Mouse (Mus musculus) heart, embryonic 15.5 days (tissue): ENCODE data around the gene Smim10l1. TPM values are rescaled to one million over a fixed set of nuclear protein-coding genes. Genes with fewer than 3 reads are reported as not detected.
A peak's percentile ranks its signal among the peaks of the same experiment; 100 is the strongest.

ENCODE experiments used
- ATAC-seq: fragments of 200-750 bp; cut with Nextera tagmentation; replicated peaks from 2 replicates; pipeline ENCODE4 v1.8.0; 2017; ENCODE audit warnings: low read depth, moderate TSS enrichment; ENCODE audit not compliant: insufficient number of reproducible peaks, insufficient read depth, low FRiP score
- H3K27ac ChIP-seq: fragments of 300-500 bp; sonication (generic); 2 replicates; pipeline ENCODE4 v1.5.1; 2015; ENCODE audit warnings: mild to moderate bottlenecking, inconsistent platforms
- H3K27me3 ChIP-seq: fragments of 300-500 bp; sonication (generic); 2 replicates; pipeline ENCODE4 v1.6.1; 2015; ENCODE audit warnings: inconsistent platforms
- H3K36me3 ChIP-seq: fragments of 300-500 bp; sonication (generic); 2 replicates; pipeline ENCODE4 v1.6.1; 2015; ENCODE audit warnings: mild to moderate bottlenecking, inconsistent platforms
- H3K4me1 ChIP-seq: fragments of 300-500 bp; sonication (generic); replicated peaks from 2 replicates; pipeline ENCODE4 v1.6.1; 2015; ENCODE audit warnings: inconsistent platforms
- H3K4me2 ChIP-seq: fragments of 300-500 bp; sonication (generic); 2 replicates; pipeline ENCODE4 v1.6.1; 2015; ENCODE audit warnings: inconsistent platforms, mild to moderate bottlenecking, moderate library complexity
- H3K4me3 ChIP-seq: fragments of 300-500 bp; sonication (generic); 2 replicates; pipeline ENCODE4 v1.5.1; 2015; ENCODE audit warnings: mild to moderate bottlenecking, inconsistent platforms
- H3K9ac ChIP-seq: fragments of 300-500 bp; sonication (generic); 2 replicates; pipeline ENCODE4 v1.6.1; 2015; ENCODE audit warnings: mild to moderate bottlenecking, inconsistent platforms
- H3K9me3 ChIP-seq: fragments of 300-500 bp; sonication (generic); replicated peaks from 2 replicates; pipeline ENCODE4 v1.6.1; 2016; ENCODE audit warnings: inconsistent platforms
- WGBS: fragments of 180-500 bp; shearing (Covaris S2); methylation state at CpG from one replicate; pipeline ENCODE4 v1.1.7; 2015; ENCODE audit warnings: mixed read lengths; 5-methylcytosine and 5-hydroxymethylcytosine counted together
- polyA plus RNA-seq: library from polyadenylated mRNA; unstranded; fragments of >200 nt; fragmentation: Nextera tagmentation; extraction: Ambion mirVana; gene quantifications from 2 replicates; pipeline ENCODE4 v1.2.1, GENCODE M21; 2015

The Smim10l1 gene
- 56.1 and 69.9 TPM in 2 replicates for polyA plus RNA-seq

DNA sequence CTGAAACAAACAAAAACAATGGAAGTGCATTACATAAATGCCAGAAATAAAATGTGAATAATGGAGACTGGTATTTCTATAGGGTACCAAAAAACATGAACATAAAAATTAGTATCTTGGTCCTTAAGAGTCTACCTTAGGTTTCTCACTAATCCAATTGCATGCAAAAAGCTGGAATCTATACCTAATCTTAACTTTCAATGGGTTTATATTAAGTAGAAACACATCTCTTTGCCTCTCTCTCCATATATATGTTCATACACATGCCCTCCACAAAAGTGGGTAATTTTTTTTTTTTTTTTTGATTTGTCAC lies at the start of gene Smim10l1:
Gene Smim10l1 (plus strand): TSS at position 301 of the 313 bp plus-strand sequence.
- H3K9ac ChIP-seq: peak within 1 kb of the TSS; percentile 96
- peaks cover 5% of the 10 kb centered on the region; the same call in 1 of the 2 replicates for H3K36me3 ChIP-seq
- ATAC-seq: no peak
- H3K27ac ChIP-seq: peak within 1 kb of the TSS; percentile 97
- H3K4me1 ChIP-seq: peaks cover 4% of the 10 kb centered on the region; the same call in 1 of the 2 replicates
- H3K4me3 ChIP-seq: peak within 1 kb of the TSS; percentile 68
- H3K4me2 ChIP-seq: peak within 1 kb of the TSS; percentile 69
- no peaks in the 10 kb centered on the region for H3K27me3 ChIP-seq
- no peaks in the 10 kb centered on the region for H3K9me3 ChIP-seq

DNA sequence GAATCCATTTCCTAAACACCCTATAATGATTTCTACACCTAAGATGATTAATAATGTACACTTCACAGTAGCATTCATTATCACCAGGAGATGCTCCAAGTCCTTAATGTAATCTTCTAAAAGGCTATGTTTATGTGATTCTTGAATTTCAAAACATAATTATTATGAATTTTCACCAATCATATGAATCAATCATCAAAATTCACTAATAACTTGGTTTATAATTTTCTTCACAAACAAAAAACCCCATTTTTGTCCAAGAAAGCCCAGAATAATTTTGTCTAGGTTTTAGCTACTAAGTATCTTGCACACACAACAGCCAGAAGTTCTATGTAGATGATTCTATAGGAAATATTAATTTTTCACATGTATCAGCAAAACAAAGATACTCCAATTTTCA lies 49.0 kb upstream of the Smim10l1 start, which contains the start of gene Tas2r140:
Gene Tas2r140 (minus strand): TSS at position 101 of the 400 bp plus-strand sequence.
- Histone ChIP-seq H3K27ac (no peak within 1 kb of the TSS), H3K27me3 (no peaks in the 10 kb centered on the region), H3K9me3 (no peaks in the 10 kb centered on the region), H3K4me3 (no peak within 1 kb of the TSS), H3K9ac (no peak within 1 kb of the TSS), H3K36me3 (no peaks in the 10 kb centered on the region), H3K4me1 (no peaks in the 10 kb centered on the region), H3K4me2 (no peak within 1 kb of the TSS)
- no peak for ATAC-seq

DNA sequence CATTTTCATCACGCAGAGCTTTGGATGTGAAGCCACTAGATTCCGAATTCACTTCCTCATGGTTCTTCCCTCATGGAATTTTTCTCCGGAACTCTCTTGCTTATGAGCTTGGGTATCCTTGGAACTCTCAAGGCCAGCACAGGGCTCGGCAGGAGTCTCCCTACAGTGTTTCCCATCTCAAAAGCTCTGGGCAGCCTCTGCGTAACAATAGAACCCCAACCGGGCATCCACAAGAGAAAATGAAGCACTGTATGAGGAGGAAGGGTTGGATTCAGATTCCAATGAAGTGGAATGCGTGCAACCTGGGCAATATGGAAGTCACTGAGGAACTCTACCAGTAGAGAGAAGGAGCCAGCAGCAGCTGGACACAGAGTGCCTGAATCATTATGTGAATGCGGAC lies 12.5 kb upstream of the Smim10l1 start:
- Histone ChIP-seq H3K36me3 (no peaks in the 10 kb centered on the region), H3K4me1 (no peaks in the 10 kb centered on the region), H3K9ac (no peak overlapping the region), H3K4me3 (no peak overlapping the region), H3K4me2 (no peak overlapping the region), H3K27me3 (no peaks in the 10 kb centered on the region), H3K9me3 (no peaks in the 10 kb centered on the region), H3K27ac (no peak overlapping the region)
- no peak for ATAC-seq
- WGBS: 79% methylated on average over 8 of the region's 8 CpGs

DNA sequence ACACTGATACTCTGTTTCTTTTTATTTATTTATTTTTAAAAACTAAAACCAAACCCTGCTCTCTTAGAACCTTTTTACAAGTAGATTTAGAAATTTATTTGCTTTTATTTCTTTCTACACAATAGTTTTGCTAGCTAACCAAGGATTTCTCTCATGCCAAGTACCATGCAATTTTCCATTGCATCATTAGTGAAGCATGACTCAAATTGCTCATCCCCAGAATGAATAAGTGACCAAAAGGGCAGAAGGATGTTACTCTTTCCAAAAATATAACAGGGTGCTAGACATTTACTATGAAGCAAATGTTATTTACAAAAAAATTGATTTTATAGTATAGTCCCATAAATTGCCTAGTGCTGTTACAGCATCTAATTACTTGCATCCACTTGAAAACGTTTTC lies 2.3 kb upstream of the Smim10l1 start:
- Histone ChIP-seq H3K36me3 (no peaks in the 10 kb centered on the region), H3K9ac (no peak overlapping the region), H3K4me3 (no peak overlapping the region), H3K4me2 (no peak overlapping the region), H3K27ac (no peak overlapping the region), H3K27me3 (no peaks in the 10 kb centered on the region), H3K4me1 (peaks cover 4% of the 10 kb centered on the region; the same call in 1 of the 2 replicates), H3K9me3 (no peaks in the 10 kb centered on the region)
- no peak for ATAC-seq
- 49% methylated on average over 1 of the region's 1 CpGs for WGBS

DNA sequence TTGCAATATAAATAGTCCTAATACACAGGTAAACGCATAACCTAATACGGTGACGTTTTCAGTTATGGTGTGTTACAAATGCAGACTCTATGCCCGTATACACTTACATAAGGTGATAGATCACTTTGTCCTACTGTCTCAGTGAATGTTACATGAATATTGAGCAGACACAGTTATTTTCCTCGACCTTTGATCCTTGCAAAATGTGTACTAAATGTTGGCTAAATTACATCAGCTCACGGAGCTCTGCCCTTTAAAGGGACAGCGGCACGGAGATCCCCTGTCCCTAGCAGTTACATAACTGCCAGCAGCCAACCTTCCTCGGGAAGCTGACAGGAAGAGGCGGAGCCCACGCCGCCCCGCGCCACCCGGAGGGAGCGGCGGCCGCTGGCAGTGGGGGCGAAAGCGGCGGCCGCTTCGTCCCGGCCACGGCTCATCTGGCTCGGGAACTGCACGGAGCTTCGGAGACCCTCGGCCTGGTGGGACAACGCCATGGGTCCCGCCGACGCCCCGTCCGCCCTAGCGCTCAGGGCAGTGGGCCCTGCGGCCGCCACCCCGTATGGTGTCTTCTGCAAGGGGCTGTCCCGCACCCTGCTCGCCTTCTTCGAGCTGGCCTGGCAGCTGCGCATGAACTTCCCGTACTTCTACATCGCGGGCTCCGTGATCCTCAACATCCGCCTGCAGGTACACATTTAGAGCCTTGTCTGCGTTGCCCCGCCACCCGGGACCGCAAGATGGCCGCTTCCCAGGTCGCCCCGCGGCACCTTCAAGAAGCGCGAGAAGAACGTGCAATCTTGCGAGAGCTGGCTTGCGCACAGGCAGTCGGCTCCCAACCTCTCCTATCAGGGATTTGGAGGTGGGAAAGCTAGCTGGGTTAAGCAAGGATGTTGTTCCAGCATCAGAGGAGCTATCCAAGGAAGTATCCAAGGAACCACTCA lies 482 bp downstream of the Smim10l1 start:
- ATAC-seq: peak; percentile 96
- peak overlapping the region; percentile 69 for H3K4me2 ChIP-seq
- peaks cover 4% of the 10 kb centered on the region; the same call in 1 of the 2 replicates for H3K4me1 ChIP-seq
- 1% methylated on average over 62 of the region's 62 CpGs for WGBS
- peak overlapping the region; percentile 96 for H3K9ac ChIP-seq
- peaks cover 5% of the 10 kb centered on the region; the same call in 1 of the 2 replicates for H3K36me3 ChIP-seq
- H3K27me3 ChIP-seq: no peaks in the 10 kb centered on the region
- peak overlapping the region; percentile 68 for H3K4me3 ChIP-seq
- H3K9me3 ChIP-seq: no peaks in the 10 kb centered on the region
- H3K27ac ChIP-seq: peak overlapping the region; percentile 97

Other genes with a start within 250 kb of the Smim10l1 start
- not detected in 2 replicates for gene Tas2r116, start 249.5 kb upstream of the Smim10l1 start, polyA plus RNA-seq
- not detected in 2 replicates for gene Tas2r110, start 236.9 kb upstream of the Smim10l1 start, polyA plus RNA-seq
- not detected in 2 replicates for gene Tas2r113, start 211.9 kb upstream of the Smim10l1 start, polyA plus RNA-seq
- gene Tas2r125, start 195.3 kb upstream of the Smim10l1 start, polyA plus RNA-seq: not detected in 2 replicates
- not detected in 2 replicates for gene Tas2r129, start 153.8 kb upstream of the Smim10l1 start, polyA plus RNA-seq
- gene Tas2r131, start 147.0 kb upstream of the Smim10l1 start, polyA plus RNA-seq: not detected in 2 replicates
- not detected in 2 replicates for gene Tas2r109, start 123.9 kb upstream of the Smim10l1 start, polyA plus RNA-seq
- not detected in 2 replicates for gene Tas2r103, start 67.8 kb upstream of the Smim10l1 start, polyA plus RNA-seq
- gene Tas2r140, start 49.1 kb upstream of the Smim10l1 start, polyA plus RNA-seq: not detected in 2 replicates
- gene 5530400C23Rik, start 187.3 kb downstream of the Smim10l1 start, polyA plus RNA-seq: not detected in 2 replicates